Mouse (Mus musculus) heart, embryonic 11.5 days (tissue): ENCODE data around the gene Bcl11a. TPM values are rescaled to one million over a fixed set of nuclear protein-coding genes. Genes with fewer than 3 reads are reported as not detected.

ENCODE experiments used
- ATAC-seq: fragments of 200-750 bp; cut with Nextera tagmentation; replicated peaks from 2 replicates; pipeline ENCODE4 v1.8.0; 2017; ENCODE audit warnings: moderate library complexity; ENCODE audit not compliant: insufficient number of reproducible peaks, low FRiP score, low TSS enrichment
- H3K27ac ChIP-seq: fragments of 300-500 bp; sonication (generic); 2 replicates; pipeline ENCODE4 v1.5.1; 2014; ENCODE audit warnings: mild to moderate bottlenecking, low read depth, low read length
- H3K27me3 ChIP-seq: fragments of 300-500 bp; sonication (generic); 2 replicates; pipeline ENCODE4 v1.6.1; 2014; ENCODE audit warnings: mild to moderate bottlenecking, low read length, mixed read lengths; ENCODE audit not compliant: control insufficient read depth, insufficient read depth
- H3K36me3 ChIP-seq: fragments of 300-500 bp; sonication (generic); 2 replicates; pipeline ENCODE4 v1.6.1; 2014; ENCODE audit warnings: mild to moderate bottlenecking, low read length, moderate library complexity, mixed read lengths; ENCODE audit not compliant: control insufficient read depth, insufficient read depth
- H3K4me1 ChIP-seq: fragments of 300-500 bp; sonication (generic); 2 replicates; pipeline ENCODE4 v1.6.1; 2014; ENCODE audit warnings: low read length; ENCODE audit not compliant: control insufficient read depth, insufficient read depth
- H3K4me2 ChIP-seq: fragments of 300-500 bp; sonication (generic); 2 replicates; pipeline ENCODE4 v1.6.1; 2014; ENCODE audit warnings: mild to moderate bottlenecking, moderate library complexity
- H3K4me3 ChIP-seq: fragments of 300-500 bp; sonication (generic); 2 replicates; pipeline ENCODE4 v1.5.1; 2014; ENCODE audit warnings: low read depth, low read length
- H3K9ac ChIP-seq: fragments of 300-500 bp; sonication (generic); 2 replicates; pipeline ENCODE4 v1.6.1; 2014; ENCODE audit warnings: mild to moderate bottlenecking, low read depth, low read length, moderate library complexity
- H3K9me3 ChIP-seq: fragments of 300-500 bp; sonication (generic); replicated peaks from 2 replicates; pipeline ENCODE4 v1.6.1; 2016; ENCODE audit warnings: low read length; ENCODE audit not compliant: control insufficient read depth
- WGBS: fragments of 180-500 bp; shearing (Covaris S2); extraction: QIAGEN DNeasy Blood & Tissue Kit; methylation state at CpG from one replicate; pipeline ENCODE4 v1.1.7; 2014; ENCODE audit not compliant: insufficient replicate concordance; 5-methylcytosine and 5-hydroxymethylcytosine counted together
- polyA plus RNA-seq: library from polyadenylated mRNA; unstranded; fragments of >200 nt; fragmentation: Nextera tagmentation; extraction: Ambion mirVana; gene quantifications from 2 replicates; pipeline ENCODE4 v1.2.1, GENCODE M21; 2014

The Bcl11a gene
- polyA plus RNA-seq, 1 experiment from 2014 or later = 21.7 TPM

DNA sequence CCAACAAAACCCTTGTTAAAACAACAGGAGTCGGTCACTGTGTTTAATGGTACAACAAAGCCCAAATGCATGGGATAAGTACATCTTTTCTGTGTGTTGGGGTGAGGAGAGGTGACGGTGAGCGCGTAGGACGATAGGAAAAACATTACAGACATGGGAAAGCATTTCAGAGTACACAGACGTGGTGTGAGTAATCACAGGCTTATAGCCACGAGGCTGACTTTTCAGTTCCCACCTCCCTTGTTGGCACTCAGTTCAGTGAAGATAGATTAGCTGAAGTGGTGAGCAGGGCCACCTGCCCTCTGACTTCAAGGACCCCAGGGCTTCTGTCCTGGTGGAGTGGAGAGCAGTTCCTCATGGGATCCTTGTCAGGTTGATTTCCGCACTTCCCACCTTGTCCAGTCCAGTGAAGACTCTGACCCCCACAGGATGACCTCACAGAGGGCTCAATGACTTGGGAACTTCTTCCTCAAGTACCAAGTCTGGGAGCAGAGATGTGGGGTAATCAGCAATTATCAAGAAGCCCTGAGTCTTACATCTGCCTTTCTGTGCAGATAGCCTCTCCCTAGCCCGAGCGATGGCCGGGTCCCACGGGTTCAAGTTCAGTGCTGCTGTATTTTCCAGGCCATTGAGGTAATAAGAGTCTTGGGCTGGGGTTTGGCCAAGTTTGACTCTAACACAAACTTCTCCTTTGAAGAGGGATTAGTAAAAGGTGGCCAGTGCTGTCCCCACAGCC, 37.3 kb downstream of the Bcl11a start:
- no peak overlapping the region; the same call in 1 of the 2 replicates for H3K4me2 ChIP-seq
- H3K4me3 ChIP-seq = no peak overlapping the region
- H3K27ac ChIP-seq = peak overlapping the region; percentile 62; the same call in 1 of the 2 replicates
- no peaks in the 10 kb centered on the region for H3K36me3 ChIP-seq
- no peak for ATAC-seq
- 48% methylated on average over 12 of the region's 12 CpGs for WGBS
- H3K4me1 ChIP-seq = peaks cover 27% of the 10 kb centered on the region
- H3K27me3 ChIP-seq = no peaks in the 10 kb centered on the region
- no peaks in the 10 kb centered on the region for H3K9me3 ChIP-seq
- no peak overlapping the region for H3K9ac ChIP-seq

GRCm38 (mm10) chr11:24116041-24116440, 38.2 kb downstream of the Bcl11a start:
- Histone ChIP-seq H3K9ac (no peak overlapping the region), H3K27ac (no peak overlapping the region), H3K4me1 (peaks cover 22% of the 10 kb centered on the region), H3K27me3 (no peaks in the 10 kb centered on the region), H3K4me2 (no peak overlapping the region), H3K4me3 (no peak overlapping the region), H3K36me3 (no peaks in the 10 kb centered on the region), H3K9me3 (no peaks in the 10 kb centered on the region)
- WGBS = 88% methylated on average over 2 of the region's 2 CpGs
- no peak for ATAC-seq

DNA sequence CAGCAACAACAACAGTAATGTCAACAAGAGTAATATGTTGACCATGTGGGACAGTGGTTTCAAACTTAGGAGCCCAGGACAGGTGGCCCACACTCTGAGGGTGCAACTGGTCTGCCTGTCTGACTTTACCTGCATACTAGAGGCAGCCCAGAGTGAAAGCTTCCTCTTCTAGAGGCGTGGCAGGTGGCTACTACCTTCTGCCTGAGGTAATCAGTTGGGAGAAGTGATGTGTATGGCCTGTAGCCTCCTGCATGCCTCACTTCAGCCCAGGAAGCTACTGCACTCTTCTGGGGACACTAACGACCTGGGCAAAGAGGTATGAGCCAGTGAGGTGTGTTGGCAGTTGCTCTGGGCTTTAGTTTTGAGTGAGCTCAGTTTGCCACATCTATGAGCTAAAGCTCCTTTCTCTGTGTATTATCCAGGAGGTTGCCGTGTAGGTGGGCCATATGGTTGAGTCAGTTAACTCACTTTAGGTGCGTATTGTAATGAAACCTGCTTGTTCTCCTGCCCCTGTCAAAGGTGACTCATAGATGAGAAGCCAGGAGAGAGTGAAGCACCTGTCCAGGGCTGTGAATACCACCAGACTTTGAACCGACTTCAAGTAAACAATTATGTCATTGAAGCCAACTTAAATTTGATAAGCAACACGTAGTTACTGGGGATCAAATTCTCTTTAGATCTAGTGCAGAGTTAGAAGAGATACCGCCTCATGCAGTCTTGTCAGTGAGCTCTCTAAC, 38.9 kb downstream of the Bcl11a start:
- Histone ChIP-seq H3K4me2 (no peak overlapping the region), H3K36me3 (no peaks in the 10 kb centered on the region), H3K4me1 (peaks cover 22% of the 10 kb centered on the region), H3K27me3 (no peaks in the 10 kb centered on the region), H3K9me3 (no peaks in the 10 kb centered on the region), H3K9ac (no peak overlapping the region), H3K4me3 (no peak overlapping the region), H3K27ac (no peak overlapping the region)
- ATAC-seq = no peak
- 71% methylated on average over 7 of the region's 7 CpGs for WGBS

DNA sequence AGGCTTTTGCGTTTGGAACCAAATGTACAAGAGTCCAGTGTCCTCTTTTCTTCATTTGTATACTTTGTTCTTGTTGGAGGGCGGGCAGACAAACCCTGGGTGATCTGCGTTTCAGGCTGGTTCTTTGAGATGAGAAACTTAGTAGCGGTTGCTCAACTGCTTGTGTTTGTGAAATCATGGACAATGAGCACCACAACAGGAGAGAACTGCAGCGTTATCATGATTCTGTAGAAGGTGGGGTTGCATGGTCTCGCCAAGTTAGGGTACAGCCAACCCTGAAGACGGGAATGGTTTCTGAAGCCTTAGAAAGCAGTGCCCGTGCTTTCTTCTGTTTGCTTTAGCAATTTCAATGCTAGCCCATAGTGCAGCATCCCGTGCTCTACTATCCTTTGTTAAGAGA, 43.3 kb downstream of the Bcl11a start:
- WGBS = 87% methylated on average over 9 of the region's 9 CpGs
- no peaks in the 10 kb centered on the region; the same call in 1 of the 2 replicates for H3K4me1 ChIP-seq

DNA sequence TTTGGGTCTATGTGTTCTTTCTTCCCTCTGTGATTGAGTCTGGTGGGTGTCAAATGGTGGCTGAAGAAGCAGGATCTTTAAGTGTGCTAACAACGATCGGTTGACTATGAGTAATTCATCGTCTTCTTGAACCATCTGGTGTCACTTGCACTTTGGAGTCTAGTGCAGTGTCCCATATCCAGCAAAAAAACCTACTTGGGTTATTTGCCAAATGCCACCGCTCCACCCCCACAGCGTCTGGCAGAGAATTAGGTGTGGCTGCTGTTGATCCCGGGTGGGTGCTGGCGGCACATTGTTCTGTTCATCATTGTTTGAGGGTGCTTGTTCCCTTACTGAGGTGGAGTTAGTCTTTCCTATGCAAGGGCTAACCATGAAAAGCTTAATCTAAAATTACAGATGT, 45.0 kb downstream of the Bcl11a start:
- Histone ChIP-seq H3K4me2 (no peak overlapping the region), H3K9me3 (no peaks in the 10 kb centered on the region), H3K36me3 (no peaks in the 10 kb centered on the region), H3K9ac (no peak overlapping the region), H3K4me1 (no peaks in the 10 kb centered on the region; the same call in 1 of the 2 replicates), H3K27ac (no peak overlapping the region), H3K27me3 (no peaks in the 10 kb centered on the region), H3K4me3 (no peak overlapping the region)
- no peak for ATAC-seq
- WGBS = 88% methylated on average over 7 of the region's 7 CpGs

More for the DNA sequence above, 43.3 kb downstream of the Bcl11a start:
- H3K36me3 ChIP-seq = no peaks in the 10 kb centered on the region
- H3K27me3 ChIP-seq = no peaks in the 10 kb centered on the region
- H3K9me3 ChIP-seq = no peaks in the 10 kb centered on the region
- no peak overlapping the region for H3K4me3 ChIP-seq
- no peak for ATAC-seq
- H3K9ac ChIP-seq = no peak overlapping the region
- H3K27ac ChIP-seq = no peak overlapping the region
- no peak overlapping the region for H3K4me2 ChIP-seq

- H3K27ac ChIP-seq = no peak overlapping the region
- no peak for ATAC-seq
- 80% methylated on average over 2 of the region's 2 CpGs for WGBS
- no peaks in the 10 kb centered on the region for H3K36me3 ChIP-seq
- no peaks in the 10 kb centered on the region for H3K27me3 ChIP-seq
- H3K4me3 ChIP-seq = no peak overlapping the region
- no peaks in the 10 kb centered on the region for H3K9me3 ChIP-seq
- H3K9ac ChIP-seq = no peak overlapping the region
- no peaks in the 10 kb centered on the region; the same call in 1 of the 2 replicates for H3K4me1 ChIP-seq
- H3K4me2 ChIP-seq = no peak overlapping the region
Measured at GRCm38 (mm10) chr11:24123991-24124390, 46.1 kb downstream of the Bcl11a start.

DNA sequence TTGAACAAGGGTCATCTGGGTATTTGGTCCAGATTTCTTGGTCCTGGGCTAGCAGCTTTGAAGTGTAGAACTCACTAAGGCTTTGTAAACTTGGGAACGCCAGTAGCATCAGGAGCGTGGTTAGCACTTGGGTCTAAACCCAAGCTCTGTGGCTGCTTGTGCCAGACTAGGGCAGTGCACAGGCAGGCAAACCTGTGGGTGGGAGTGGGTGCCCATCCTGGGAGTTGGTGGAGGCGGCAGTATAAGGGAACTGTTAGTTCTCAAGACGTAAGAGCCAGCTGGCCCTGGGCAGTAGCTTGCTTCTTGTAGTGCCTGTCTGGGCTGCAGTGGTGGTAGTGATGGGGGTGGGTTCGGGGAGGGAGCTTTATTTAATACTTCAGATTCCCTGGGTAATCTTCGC, 47.2 kb downstream of the Bcl11a start:
- Histone ChIP-seq H3K27me3 (no peaks in the 10 kb centered on the region), H3K4me3 (no peak overlapping the region), H3K27ac (no peak overlapping the region), H3K9me3 (no peaks in the 10 kb centered on the region), H3K4me1 (no peaks in the 10 kb centered on the region), H3K9ac (no peak overlapping the region), H3K36me3 (no peaks in the 10 kb centered on the region), H3K4me2 (no peak overlapping the region)
- no peak for ATAC-seq
- 75% methylated on average over 6 of the region's 6 CpGs for WGBS

DNA sequence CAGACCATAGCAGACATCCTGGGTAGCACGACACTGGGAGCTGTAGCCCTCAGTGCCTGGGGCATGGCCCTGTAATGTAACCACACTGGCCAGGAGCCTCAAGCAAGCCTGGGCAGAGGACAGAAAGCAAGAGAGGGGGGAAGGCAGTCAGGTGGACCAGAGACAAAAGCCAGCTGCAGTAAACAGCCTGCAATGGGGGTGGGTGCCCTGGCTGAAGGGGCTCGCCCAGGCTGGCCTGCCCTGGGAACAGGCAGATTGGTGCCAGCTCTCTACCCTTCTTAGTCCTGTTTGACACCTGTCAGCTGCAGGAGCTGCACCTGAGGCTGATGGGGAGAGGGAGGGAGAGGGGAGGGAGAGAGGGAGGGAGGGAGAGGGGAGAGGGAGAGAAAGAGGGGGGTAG, 50.1 kb downstream of the Bcl11a start:
- H3K36me3 ChIP-seq = no peaks in the 10 kb centered on the region
- H3K9ac ChIP-seq = no peak overlapping the region
- no peak overlapping the region for H3K4me2 ChIP-seq
- H3K27me3 ChIP-seq = no peaks in the 10 kb centered on the region
- no peak for ATAC-seq
- H3K4me1 ChIP-seq = no peaks in the 10 kb centered on the region
- no peak overlapping the region for H3K27ac ChIP-seq
- WGBS = 70% methylated on average over 2 of the region's 2 CpGs
- H3K4me3 ChIP-seq = no peak overlapping the region
- H3K9me3 ChIP-seq = no peaks in the 10 kb centered on the region
